Mouse (Mus musculus): Measurements from ENCODE around the gene Bod1. TPM values are rescaled to one million over a fixed set of nuclear protein-coding genes. Genes with fewer than 3 reads are reported as not detected.
A peak's percentile ranks its signal among the peaks of the same experiment; 100 is the strongest.

The Bod1 gene
- polyA plus RNA-seq, 1 experiment: 0.10 TPM

DNA sequence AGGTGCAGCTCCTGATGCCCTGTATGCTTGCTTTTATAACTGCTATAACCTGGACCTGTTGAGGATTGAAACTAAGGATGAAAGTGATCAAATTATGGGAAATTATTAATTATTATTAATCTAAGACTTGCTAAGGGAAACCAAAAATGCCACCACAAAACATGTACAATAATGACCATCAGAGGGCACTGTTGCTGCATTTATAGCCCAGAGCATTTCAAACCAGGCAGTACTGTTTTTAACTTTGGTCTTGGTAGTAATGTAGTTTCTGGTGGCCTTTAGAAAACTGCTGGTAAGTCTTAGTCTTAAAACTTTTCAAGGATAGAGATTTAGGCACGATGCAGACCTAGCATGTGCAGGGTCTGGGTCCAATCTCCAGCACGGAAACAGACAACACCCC, 3.7 kb upstream of the Bod1 start:
- Histone ChIP-seq H3K4me3 (replicated peaks) (no peak overlapping the region), H3K4me1 (ENCODE audit: control insufficient read depth) (peaks cover 59% of the 10 kb centered on the region), H3K27me3 (ENCODE audit: control insufficient read depth) (peaks cover 24% of the 10 kb centered on the region), H3K36me3 (ENCODE audit: control insufficient read depth) (no peaks in the 10 kb centered on the region), H3K9me3 (ENCODE audit: control insufficient read depth, low read length) (peaks cover 3% of the 10 kb centered on the region; the same call in 1 of the 2 replicates)
- TF ChIP-seq GATA1 (IDR thresholded peaks at IDR 0.05; ENCODE audit: low read length) (no peak), TAL1 (IDR thresholded peaks at IDR 0.05; ENCODE audit: low read length) (no peak)

DNA sequence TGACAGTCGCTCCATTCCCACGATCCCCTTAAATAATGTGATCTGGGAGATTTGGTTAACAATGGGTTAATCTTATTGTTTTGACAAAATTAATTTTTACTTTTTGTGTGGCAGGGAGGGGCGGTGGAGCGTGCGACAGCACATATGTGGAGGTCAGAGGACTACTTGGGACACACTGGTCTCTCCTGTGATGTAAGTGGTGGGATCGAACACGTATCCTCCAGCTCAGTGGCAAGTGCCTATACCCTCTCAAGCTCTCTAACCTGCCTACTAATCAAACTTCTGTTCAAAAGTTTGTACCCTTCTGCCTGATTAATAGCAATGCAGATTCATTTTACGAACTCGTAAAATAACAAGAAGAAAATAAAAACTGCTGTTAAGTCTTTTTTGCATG, 482 bp upstream of the Bod1 start:
- Histone ChIP-seq H3K36me3 (ENCODE audit: control insufficient read depth) (peaks cover 15% of the 10 kb centered on the region), H3K27me3 (ENCODE audit: control insufficient read depth) (peaks cover 22% of the 10 kb centered on the region), H3K4me3 (replicated peaks) (peak overlapping the region; percentile 75), H3K9me3 (ENCODE audit: control insufficient read depth, low read length) (peaks cover 3% of the 10 kb centered on the region; the same call in 1 of the 2 replicates), H3K4me1 (ENCODE audit: control insufficient read depth) (peaks cover 44% of the 10 kb centered on the region)
- TF ChIP-seq TAL1 (IDR thresholded peaks at IDR 0.05; ENCODE audit: low read length) (no peak), GATA1 (IDR thresholded peaks at IDR 0.05; ENCODE audit: low read length) (no peak)

- peaks cover 22% of the 10 kb centered on the region for H3K27me3 ChIP-seq (ENCODE audit: control insufficient read depth)
- peaks cover 27% of the 10 kb centered on the region for H3K4me1 ChIP-seq (ENCODE audit: control insufficient read depth)
- no peak overlapping the region for H3K4me3 ChIP-seq (replicated peaks)
- peaks cover 3% of the 10 kb centered on the region; the same call in 1 of the 2 replicates for H3K9me3 ChIP-seq (ENCODE audit: control insufficient read depth, low read length)
- TF ChIP-seq GATA1 (IDR thresholded peaks at IDR 0.05; ENCODE audit: low read length): no peak
- no peak for TF ChIP-seq TAL1 (IDR thresholded peaks at IDR 0.05; ENCODE audit: low read length)
- H3K36me3 ChIP-seq (ENCODE audit: control insufficient read depth): peaks cover 27% of the 10 kb centered on the region
Measured at GRCm38 (mm10) chr11:31670468-31670921, 1.2 kb downstream of the Bod1 start.

DNA sequence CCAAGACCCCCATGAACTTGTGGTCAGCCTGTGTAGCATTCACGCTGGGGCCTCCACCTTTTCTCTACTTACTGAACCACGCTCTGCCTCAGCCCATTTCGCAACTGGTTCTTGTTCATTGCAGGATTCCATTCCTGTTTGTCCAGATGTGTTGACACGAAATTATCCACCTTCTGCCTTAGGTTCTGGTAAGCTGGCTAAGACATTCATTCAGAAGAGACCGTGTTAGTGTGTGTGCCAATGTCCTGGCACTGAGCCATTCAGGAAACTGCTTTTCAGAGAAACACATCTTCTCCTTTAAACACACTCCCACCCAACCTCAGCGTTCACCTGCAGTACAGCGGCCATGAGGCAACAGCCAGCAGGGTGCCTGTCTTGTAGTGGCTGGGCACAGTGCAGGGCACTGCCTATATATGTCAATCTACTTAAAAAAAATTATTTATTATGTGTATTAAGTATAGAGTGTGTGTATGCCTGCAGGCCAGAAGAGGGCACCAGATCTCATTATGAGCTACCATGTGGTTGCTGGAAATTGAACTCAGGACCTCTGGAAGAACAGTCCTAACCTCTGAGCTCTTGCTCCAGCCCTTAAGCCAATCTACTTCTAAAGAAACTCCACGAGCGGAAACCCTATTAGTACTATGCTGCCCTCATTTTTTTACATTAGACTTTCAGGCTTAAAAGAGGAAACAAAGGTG, 2.4 kb downstream of the Bod1 start:
- Histone ChIP-seq H3K4me1 (ENCODE audit: control insufficient read depth) (peaks cover 19% of the 10 kb centered on the region), H3K27me3 (ENCODE audit: control insufficient read depth) (peaks cover 22% of the 10 kb centered on the region), H3K36me3 (ENCODE audit: control insufficient read depth) (peaks cover 37% of the 10 kb centered on the region), H3K9me3 (ENCODE audit: control insufficient read depth, low read length) (no peaks in the 10 kb centered on the region), H3K4me3 (replicated peaks) (no peak overlapping the region)
- TF ChIP-seq GATA1 (IDR thresholded peaks at IDR 0.05; ENCODE audit: low read length) (no peak), TAL1 (IDR thresholded peaks at IDR 0.05; ENCODE audit: low read length) (no peak)

DNA sequence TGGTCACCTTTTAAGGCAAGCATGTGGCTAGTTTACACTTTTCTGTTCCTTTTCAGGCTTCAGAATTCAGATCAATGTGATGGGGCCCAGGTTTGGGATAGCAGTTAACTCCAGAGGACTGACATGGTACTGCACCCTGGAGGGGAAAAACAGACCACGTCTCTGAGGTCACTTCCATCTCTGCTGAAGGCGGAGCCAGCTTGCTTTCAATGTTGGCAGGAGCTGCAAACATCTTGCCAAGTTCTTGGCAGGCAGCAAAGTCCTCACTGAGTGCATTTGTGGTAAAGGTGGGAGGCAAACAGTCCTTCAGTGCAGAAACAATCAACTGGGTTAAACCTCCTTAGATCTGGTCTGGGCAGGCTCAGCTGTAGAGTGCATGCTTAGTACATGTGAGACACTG, 7.5 kb downstream of the Bod1 start:
- no peaks in the 10 kb centered on the region for H3K4me1 ChIP-seq (ENCODE audit: control insufficient read depth)
- peaks cover 41% of the 10 kb centered on the region for H3K36me3 ChIP-seq (ENCODE audit: control insufficient read depth)
- no peak overlapping the region for H3K4me3 ChIP-seq (replicated peaks)

DNA sequence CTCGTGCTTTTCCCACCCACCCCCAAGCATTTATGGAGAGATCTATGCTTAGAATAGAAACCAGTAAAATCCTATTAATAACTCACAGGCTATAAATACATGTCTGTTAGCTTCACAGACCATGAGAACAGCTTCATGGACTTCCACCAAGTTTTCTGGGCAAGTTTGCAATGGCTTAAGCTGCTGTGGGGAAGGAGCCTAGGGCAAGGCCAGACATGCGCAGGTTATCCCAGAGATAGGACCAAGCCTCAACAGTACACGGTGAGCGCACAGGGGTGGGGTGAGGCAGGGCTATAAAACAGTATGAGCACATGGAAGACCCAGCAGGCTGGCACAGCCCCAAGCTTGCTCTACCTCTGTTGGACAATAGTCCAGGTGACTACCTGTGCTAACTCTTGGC, 8.2 kb downstream of the Bod1 start:
- TF ChIP-seq GATA1 (IDR thresholded peaks at IDR 0.05; ENCODE audit: low read length): no peak
- TF ChIP-seq TAL1 (IDR thresholded peaks at IDR 0.05; ENCODE audit: low read length): no peak
- Histone ChIP-seq H3K9me3 (ENCODE audit: control insufficient read depth, low read length) (no peaks in the 10 kb centered on the region), H3K27me3 (ENCODE audit: control insufficient read depth) (no peaks in the 10 kb centered on the region), H3K4me1 (ENCODE audit: control insufficient read depth) (no peaks in the 10 kb centered on the region), H3K36me3 (ENCODE audit: control insufficient read depth) (peaks cover 37% of the 10 kb centered on the region), H3K4me3 (replicated peaks) (no peak overlapping the region)

More for the DNA sequence above, 7.5 kb downstream of the Bod1 start:
- no peaks in the 10 kb centered on the region for H3K27me3 ChIP-seq (ENCODE audit: control insufficient read depth)
- TF ChIP-seq GATA1 (IDR thresholded peaks at IDR 0.05; ENCODE audit: low read length): no peak
- TF ChIP-seq TAL1 (IDR thresholded peaks at IDR 0.05; ENCODE audit: low read length): no peak
- no peaks in the 10 kb centered on the region for H3K9me3 ChIP-seq (ENCODE audit: control insufficient read depth, low read length)

DNA sequence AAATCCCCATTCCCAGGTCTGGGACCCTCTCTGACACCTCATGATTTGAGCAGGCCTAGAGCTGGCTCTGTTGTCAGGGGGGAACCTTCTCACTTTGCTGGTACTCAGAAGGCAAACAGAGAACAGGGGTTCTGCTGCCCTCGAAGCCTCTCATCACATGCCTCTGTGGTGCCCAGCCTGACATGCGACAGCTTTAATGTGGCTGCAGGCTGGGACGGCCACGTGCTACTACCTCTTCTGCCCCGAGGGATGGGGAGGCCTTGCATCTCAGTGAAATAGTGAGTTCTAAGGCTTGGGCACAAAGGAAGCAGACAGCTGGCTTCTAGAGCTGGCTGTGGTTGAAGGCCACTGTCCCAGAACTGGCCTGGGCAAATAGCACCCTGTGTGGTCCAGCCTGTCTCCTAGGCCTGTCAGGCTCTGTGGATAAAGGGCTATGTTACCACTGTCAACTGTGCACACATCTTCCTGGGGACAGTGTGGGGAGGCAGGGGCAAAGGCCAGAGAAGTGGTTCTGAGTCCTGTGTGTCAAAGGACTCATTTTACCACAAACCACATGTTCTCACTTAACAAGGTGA, 8.7 kb downstream of the Bod1 start:
- peaks cover 34% of the 10 kb centered on the region for H3K36me3 ChIP-seq (ENCODE audit: control insufficient read depth)
- no peaks in the 10 kb centered on the region for H3K27me3 ChIP-seq (ENCODE audit: control insufficient read depth)
- H3K4me3 ChIP-seq (replicated peaks): no peak overlapping the region
- TF ChIP-seq TAL1 (IDR thresholded peaks at IDR 0.05; ENCODE audit: low read length) (no peak), GATA1 (IDR thresholded peaks at IDR 0.05; ENCODE audit: low read length) (no peak)
- no peaks in the 10 kb centered on the region for H3K9me3 ChIP-seq (ENCODE audit: control insufficient read depth, low read length)
- H3K4me1 ChIP-seq (ENCODE audit: control insufficient read depth): no peaks in the 10 kb centered on the region

DNA sequence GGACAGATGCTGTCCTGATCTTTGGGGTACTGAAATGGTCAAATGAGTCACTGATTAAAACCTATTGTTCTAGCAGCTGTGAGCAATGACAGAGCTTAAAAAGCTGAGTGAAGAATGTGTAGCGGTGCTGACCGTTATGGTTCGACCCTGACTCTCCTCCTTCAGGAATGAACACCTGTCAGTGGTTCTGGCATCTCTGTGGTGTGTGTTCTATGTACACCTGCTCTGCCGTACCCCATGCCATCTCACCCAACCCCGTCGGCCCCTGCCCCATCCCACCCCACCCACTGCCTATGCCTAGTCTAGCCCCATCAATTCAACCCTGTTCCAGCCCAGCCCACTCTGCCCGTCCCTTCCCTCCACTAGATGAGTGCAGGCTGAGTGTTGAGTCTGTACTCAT, 9.5 kb downstream of the Bod1 start:
- no peaks in the 10 kb centered on the region for H3K9me3 ChIP-seq (ENCODE audit: control insufficient read depth, low read length)
- no peaks in the 10 kb centered on the region for H3K4me1 ChIP-seq (ENCODE audit: control insufficient read depth)
- H3K36me3 ChIP-seq (ENCODE audit: control insufficient read depth): peaks cover 29% of the 10 kb centered on the region
- H3K27me3 ChIP-seq (ENCODE audit: control insufficient read depth): no peaks in the 10 kb centered on the region
- no peak for TF ChIP-seq GATA1 (IDR thresholded peaks at IDR 0.05; ENCODE audit: low read length)
- no peak for TF ChIP-seq TAL1 (IDR thresholded peaks at IDR 0.05; ENCODE audit: low read length)
- H3K4me3 ChIP-seq (replicated peaks): no peak overlapping the region

- no peak for TF ChIP-seq TAL1 (IDR thresholded peaks at IDR 0.05; ENCODE audit: low read length)
- no peak for TF ChIP-seq GATA1 (IDR thresholded peaks at IDR 0.05; ENCODE audit: low read length)
- Histone ChIP-seq H3K27me3 (ENCODE audit: control insufficient read depth) (no peaks in the 10 kb centered on the region), H3K4me3 (replicated peaks) (no peak overlapping the region), H3K4me1 (ENCODE audit: control insufficient read depth) (no peaks in the 10 kb centered on the region), H3K36me3 (ENCODE audit: control insufficient read depth) (no peaks in the 10 kb centered on the region; the same call in 1 of the 2 replicates), H3K9me3 (ENCODE audit: control insufficient read depth, low read length) (no peaks in the 10 kb centered on the region)
Measured at GRCm38 (mm10) chr11:31657806-31658175, 13.9 kb downstream of the Bod1 start.
